Mouse (Mus musculus): ENCODE measurements at regions not wholly inside any gene's neighbourhood (a gene's known extent, or its start where the extent isn't known, plus 50 kb on each side); places are given as distances from the start of the nearest gene placed in this dataset.
A peak's percentile ranks its signal among the peaks of the same experiment; 100 is the strongest.

- no peak overlapping the region for H3K4me3 ChIP-seq
- no peak overlapping the region for H3K27ac ChIP-seq
- intact Hi-C loops (cut with DNase I): loop anchor here (10.0 kb wide), 1 partner anchor 1873 kb away; no protein-coding TSS in a partner anchor
- DNase-seq: no peak
- no peak for TF ChIP-seq CTCF (IDR thresholded peaks at IDR 0.05)
These were observed 197.6 kb upstream of the Ednra start for GRCm38 (mm10) chr8:77921868-77922267.

DNA sequence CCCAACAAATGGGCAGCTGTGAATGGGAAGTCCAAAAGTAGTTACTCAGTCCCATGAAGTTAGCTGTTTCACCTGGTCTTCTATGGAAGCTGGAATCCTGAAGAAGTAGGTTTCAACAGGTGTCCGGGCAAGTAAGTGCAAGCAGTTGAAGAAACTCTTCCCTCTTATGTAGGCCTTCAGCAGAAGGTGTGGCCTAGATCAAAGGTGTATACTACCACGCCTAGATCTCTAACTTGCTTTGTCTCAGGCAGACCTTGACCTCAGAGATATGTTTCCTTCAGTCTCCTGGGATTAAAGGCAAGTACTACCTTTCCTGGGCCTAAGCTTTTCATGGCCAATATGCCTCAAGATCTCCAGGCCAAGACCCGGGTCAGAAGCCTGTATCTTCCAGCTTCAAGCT lies 223.4 kb upstream of the Ednra start:
- no peak overlapping the region for H3K4me3 ChIP-seq
- TF ChIP-seq CTCF (IDR thresholded peaks at IDR 0.05): no peak
- H3K27ac ChIP-seq: no peak overlapping the region
- intact Hi-C loops (cut with DNase I): no loop called here
- no peak for DNase-seq

DNA sequence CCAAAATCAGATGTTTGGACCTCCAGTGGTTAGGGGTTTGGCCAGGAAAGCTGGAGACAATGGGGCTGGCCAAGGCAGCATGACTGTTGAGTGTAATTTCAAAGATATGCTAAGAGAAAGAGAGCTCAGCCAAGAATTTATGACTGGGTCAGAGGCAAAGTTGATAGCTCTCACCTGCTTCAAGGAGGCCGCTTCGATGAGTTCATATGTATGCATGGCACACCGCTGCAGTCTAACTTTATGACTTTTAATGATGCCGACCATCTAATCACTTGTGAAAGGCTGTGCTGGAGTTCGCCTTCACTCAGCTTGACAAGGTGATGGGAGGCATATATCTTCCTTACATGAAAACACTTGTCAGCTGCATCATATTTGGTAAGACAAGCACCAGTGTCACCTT lies 225.4 kb upstream of the Ednra start:
- Histone ChIP-seq H3K27ac (no peak overlapping the region), H3K4me3 (no peak overlapping the region)
- DNase-seq: no peak
- intact Hi-C loops (cut with DNase I): no loop called here
- TF ChIP-seq CTCF (IDR thresholded peaks at IDR 0.05): no peak

DNA sequence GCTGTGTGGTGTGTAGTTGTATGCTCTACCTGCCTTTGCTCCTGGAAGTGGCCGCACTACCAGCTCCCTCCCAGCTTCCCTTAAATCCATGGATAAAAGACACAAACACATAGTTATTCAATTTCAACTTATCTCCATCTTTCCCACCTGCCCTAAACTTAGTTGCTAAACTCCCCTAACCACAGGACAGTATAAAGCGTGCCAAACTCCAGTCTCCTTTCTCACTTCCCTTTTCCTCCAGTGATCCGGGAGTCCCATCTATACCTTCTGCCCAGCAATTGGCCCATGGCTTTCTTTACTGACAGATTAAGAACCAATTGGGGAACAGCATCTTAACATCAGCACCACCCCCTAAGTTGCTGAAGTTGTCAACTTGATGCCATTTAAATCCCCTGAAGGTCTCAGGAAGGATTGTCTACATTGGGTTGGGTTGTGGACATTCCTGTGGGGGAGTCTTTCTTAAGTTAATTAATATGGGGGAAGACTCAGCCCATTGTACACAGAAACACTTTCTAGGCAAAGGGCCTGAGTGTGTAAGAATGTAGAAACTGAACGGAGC lies 234.6 kb upstream of the Ednra start:
- TF ChIP-seq CTCF (IDR thresholded peaks at IDR 0.05): no peak
- intact Hi-C loops (cut with DNase I): no loop called here
- DNase-seq: no peak
- no peak overlapping the region for H3K27ac ChIP-seq
- H3K4me3 ChIP-seq: no peak overlapping the region

- TF ChIP-seq CTCF (IDR thresholded peaks at IDR 0.05): no peak
- H3K4me3 ChIP-seq: no peak overlapping the region
- intact Hi-C loops (cut with DNase I): no loop called here
- DNase-seq: peak; percentile 24
- H3K27ac ChIP-seq: no peak overlapping the region
These were observed 238.9 kb upstream of the Ednra start for GRCm38 (mm10) chr8:77963102-77963698.

DNA sequence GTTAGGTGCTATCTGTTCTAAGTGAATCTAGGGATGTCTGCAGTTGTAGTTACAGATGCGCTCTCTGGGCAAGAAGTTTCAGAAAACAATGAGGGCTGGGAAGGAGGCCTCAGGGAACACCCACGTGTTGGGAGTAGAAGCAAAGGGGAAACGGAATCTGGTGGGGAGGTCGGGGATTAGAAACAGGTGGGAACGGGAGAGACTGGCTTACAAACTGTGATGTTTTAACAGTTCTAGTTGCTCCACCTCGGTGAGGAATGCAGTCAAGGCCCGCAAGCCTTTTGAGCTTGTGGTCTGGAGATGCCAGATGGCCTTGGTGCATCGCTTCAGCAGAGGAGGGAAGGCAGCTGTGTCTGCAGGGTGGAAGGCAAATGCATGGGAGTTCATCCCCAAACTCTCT lies 242.7 kb upstream of the Ttc29 start:
- DNase-seq: no peak
- no peak overlapping the region for H3K27ac ChIP-seq
- intact Hi-C loops (cut with DNase I): no loop called here
- no peak overlapping the region for H3K4me3 ChIP-seq
- TF ChIP-seq CTCF (IDR thresholded peaks at IDR 0.05): no peak

- Histone ChIP-seq H3K4me3 (no peak overlapping the region), H3K27ac (no peak overlapping the region)
- intact Hi-C loops (cut with DNase I): no loop called here
- no peak for DNase-seq
- no peak for TF ChIP-seq CTCF (IDR thresholded peaks at IDR 0.05)
These were observed 239.4 kb upstream of the Ttc29 start for GRCm38 (mm10) chr8:77973714-77974113.

DNA sequence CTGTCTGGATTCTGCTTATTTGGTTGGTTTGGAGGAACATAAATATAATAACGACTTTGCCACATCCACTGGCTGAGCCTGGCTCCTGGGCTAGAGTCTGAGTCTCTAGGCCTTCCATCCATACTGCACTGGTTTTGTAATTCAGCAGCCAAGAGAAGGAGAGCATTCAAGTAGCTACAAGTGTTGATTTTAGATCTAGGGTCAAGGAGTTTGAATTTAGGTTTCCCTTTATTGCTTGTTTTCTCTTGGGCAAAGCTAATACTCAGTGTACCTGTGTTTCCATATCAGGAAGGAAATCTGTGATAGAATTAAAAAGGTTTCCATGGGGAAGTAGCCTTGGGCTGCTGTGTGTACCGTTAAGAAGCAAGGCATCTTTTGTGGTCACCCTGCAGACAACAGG lies 234.0 kb upstream of the Ttc29 start:
- Histone ChIP-seq H3K4me3 (no peak overlapping the region), H3K27ac (no peak overlapping the region)
- intact Hi-C loops (cut with DNase I): no loop called here
- DNase-seq: no peak
- TF ChIP-seq CTCF (IDR thresholded peaks at IDR 0.05): no peak

GRCm38 (mm10) chr8:77980701-77981100 lies 232.4 kb upstream of the Ttc29 start:
- TF ChIP-seq CTCF (IDR thresholded peaks at IDR 0.05): no peak
- no peak overlapping the region for H3K4me3 ChIP-seq
- DNase-seq: no peak
- intact Hi-C loops (cut with DNase I): no loop called here
- H3K27ac ChIP-seq: no peak overlapping the region

DNA sequence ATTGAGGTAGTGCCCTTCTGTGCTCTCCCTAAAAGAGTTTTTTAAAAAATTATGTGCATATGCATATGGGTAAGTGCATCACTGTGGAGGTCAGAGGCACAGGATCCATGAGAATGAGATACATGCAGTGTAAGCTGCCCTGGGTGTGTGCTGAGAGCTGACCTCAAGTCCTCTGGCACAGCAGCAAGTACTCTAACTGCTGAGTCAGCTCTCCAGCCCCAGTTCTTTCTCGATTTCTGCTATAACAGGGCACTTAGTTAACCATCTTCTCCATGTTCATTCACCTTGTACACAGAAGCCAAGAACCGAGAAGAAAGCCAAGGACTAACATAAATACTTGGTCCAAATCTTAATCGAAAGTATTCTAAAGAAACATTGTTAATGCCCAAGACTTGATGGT lies 231.1 kb upstream of the Ttc29 start:
- no peak for TF ChIP-seq CTCF (IDR thresholded peaks at IDR 0.05)
- H3K27ac ChIP-seq: no peak overlapping the region
- DNase-seq: no peak
- no peak overlapping the region for H3K4me3 ChIP-seq
- intact Hi-C loops (cut with DNase I): no loop called here

DNA sequence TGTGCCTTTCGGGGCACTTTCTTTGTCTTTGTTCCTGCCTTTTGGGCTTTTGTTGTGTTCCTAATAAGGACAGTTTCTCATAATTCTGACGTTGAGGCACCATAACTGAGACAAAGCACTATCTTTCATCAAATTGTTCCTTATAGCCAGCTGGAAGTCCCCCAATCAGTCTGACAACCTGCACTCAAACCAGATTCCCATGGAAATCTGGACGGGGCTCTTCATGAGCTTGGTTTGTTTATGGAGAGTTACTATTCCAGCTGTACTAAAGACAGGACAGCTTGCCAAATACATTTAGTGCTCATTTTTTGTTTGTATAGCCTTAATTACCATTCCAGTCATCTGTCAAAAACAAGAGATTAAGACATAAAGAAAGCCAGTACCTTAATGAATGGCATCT lies 229.6 kb upstream of the Ttc29 start:
- H3K4me3 ChIP-seq: no peak overlapping the region
- no peak for TF ChIP-seq CTCF (IDR thresholded peaks at IDR 0.05)
- H3K27ac ChIP-seq: no peak overlapping the region
- no peak for DNase-seq
- intact Hi-C loops (cut with DNase I): no loop called here

GRCm38 (mm10) chr8:77987237-77987636 lies 225.9 kb upstream of the Ttc29 start:
- Histone ChIP-seq H3K4me3 (no peak overlapping the region), H3K27ac (no peak overlapping the region)
- no peak for DNase-seq
- TF ChIP-seq CTCF (IDR thresholded peaks at IDR 0.05): no peak
- intact Hi-C loops (cut with DNase I): no loop called here

- intact Hi-C loops (cut with DNase I): no loop called here
- no peak for TF ChIP-seq CTCF (IDR thresholded peaks at IDR 0.05)
- Histone ChIP-seq H3K4me3 (no peak overlapping the region), H3K27ac (no peak overlapping the region)
- no peak for DNase-seq
These were observed 224.6 kb upstream of the Ttc29 start for GRCm38 (mm10) chr8:77988291-77989056.

DNA sequence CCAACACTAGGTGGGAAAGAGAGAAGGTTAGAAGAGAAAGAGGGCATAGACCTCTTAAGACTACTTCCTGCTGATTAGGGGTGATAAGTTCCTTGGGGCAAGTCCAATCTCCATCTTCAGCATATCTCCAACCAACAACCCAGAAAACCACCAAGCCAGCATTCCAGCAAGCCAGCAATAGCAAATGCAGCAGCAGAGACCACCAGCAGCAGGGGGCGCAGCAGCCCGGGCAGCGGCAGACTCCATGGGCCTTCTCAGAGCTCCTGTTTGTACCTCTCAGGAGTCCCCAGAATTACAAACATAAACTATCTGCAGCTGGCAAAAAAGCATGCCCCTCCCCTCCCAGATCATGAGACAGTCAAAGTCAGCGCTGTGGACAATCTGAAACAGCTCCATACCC lies 222.0 kb upstream of the Ttc29 start:
- DNase-seq: no peak
- intact Hi-C loops (cut with DNase I): no loop called here
- Histone ChIP-seq H3K27ac (no peak overlapping the region), H3K4me3 (no peak overlapping the region)
- TF ChIP-seq CTCF (IDR thresholded peaks at IDR 0.05): no peak

Data from gastrocnemius, adult 2 months (tissue).